Mouse (Mus musculus) midbrain, embryonic 14.5 days (tissue): Measurements from ENCODE around the gene Nwd2. TPM values are rescaled to one million over a fixed set of nuclear protein-coding genes. Genes with fewer than 3 reads are reported as not detected.

ENCODE experiments used
- ATAC-seq: fragments of 200-750 bp; cut with Nextera tagmentation; 2 replicates; pipeline ENCODE4 v1.8.0; 2017; ENCODE audit warnings: moderate number of reproducible peaks, moderate library complexity; ENCODE audit not compliant: low FRiP score, low TSS enrichment
- DNase-seq: peaks from one replicate; pipeline ENCODE4 v3.0.0-alpha.2; 2015
- H3K27ac ChIP-seq: fragments of 300-500 bp; sonication (generic); replicated peaks from 2 replicates; pipeline ENCODE4 v1.5.1; 2014; ENCODE audit warnings: mild to moderate bottlenecking, low read depth, low read length, moderate library complexity
- H3K27me3 ChIP-seq: fragments of 300-500 bp; sonication (generic); 2 replicates; pipeline ENCODE4 v1.6.1; 2014; ENCODE audit warnings: low read length, control low read depth, mixed read lengths; ENCODE audit not compliant: control insufficient read depth, insufficient read depth
- H3K36me3 ChIP-seq: fragments of 300-500 bp; sonication (generic); 2 replicates; pipeline ENCODE4 v1.6.1; 2014; ENCODE audit warnings: low read length, control low read depth; ENCODE audit not compliant: control insufficient read depth, insufficient read depth
- H3K4me1 ChIP-seq: fragments of 300-500 bp; sonication (generic); 2 replicates; pipeline ENCODE4 v1.6.1; 2014; ENCODE audit warnings: mild to moderate bottlenecking, antibody characterized with exemption, low read length, control low read depth; ENCODE audit not compliant: control insufficient read depth, insufficient read depth
- H3K4me2 ChIP-seq: fragments of 300-500 bp; sonication (generic); 2 replicates; pipeline ENCODE4 v1.6.1; 2014; ENCODE audit warnings: mild to moderate bottlenecking, low read length, moderate library complexity
- H3K4me3 ChIP-seq: fragments of 300-500 bp; sonication (generic); replicated peaks from 2 replicates; pipeline ENCODE4 v1.5.1; 2014; ENCODE audit warnings: low read depth, low read length
- H3K9ac ChIP-seq: fragments of 300-500 bp; sonication (generic); replicated peaks from 2 replicates; pipeline ENCODE4 v1.6.1; 2014; ENCODE audit warnings: mild to moderate bottlenecking, low read length, moderate library complexity
- H3K9me3 ChIP-seq: fragments of 300-500 bp; sonication (generic); 2 replicates; pipeline ENCODE4 v1.6.1; 2016; ENCODE audit warnings: low read length, control low read depth, mixed read lengths; ENCODE audit not compliant: control insufficient read depth
- WGBS: fragments of 180-500 bp; shearing (Covaris S2); extraction: QIAGEN DNeasy Blood & Tissue Kit; methylation state at CpG from one replicate; pipeline ENCODE4 v1.1.7; 2014; 5-methylcytosine and 5-hydroxymethylcytosine counted together
- polyA plus RNA-seq: library from polyadenylated mRNA; unstranded; fragments of >200 nt; fragmentation: Nextera tagmentation; extraction: Ambion mirVana; gene quantifications from 2 replicates; pipeline ENCODE4 v1.2.1, GENCODE M21; 2014

The Nwd2 gene
- polyA plus RNA-seq, 1 experiment from 2014 or later, result 12.3 TPM

- H3K27me3 ChIP-seq, result peaks cover 13% of the 10 kb centered on the region
- H3K4me1 ChIP-seq, result 0 out of 2 replicates have a peak, but pooled peaks cover 5% of the 10 kb centered on the region
- H3K4me2 ChIP-seq, result peak overlapping the region; percentile 100
- H3K27ac ChIP-seq, result peak overlapping the region; percentile 32; the same call in 1 of the 2 replicates
- peak overlapping the region; percentile 69 for H3K4me3 ChIP-seq
- H3K36me3 ChIP-seq, result no peaks in the 10 kb centered on the region
- no peaks in the 10 kb centered on the region for H3K9me3 ChIP-seq
- DNase-seq (peak; percentile 65), ATAC-seq (peak; percentile 69)
- under 1% methylated on average over 83 of the region's 83 CpGs for WGBS
- peak overlapping the region; percentile 60 for H3K9ac ChIP-seq
Observed at GRCm38 (mm10) chr5:63649533-63650464, 897 bp downstream of the Nwd2 start.

GRCm38 (mm10) chr5:63651813-63652212 lies 2.9 kb downstream of the Nwd2 start:
- Histone ChIP-seq H3K9ac (no peak overlapping the region), H3K9me3 (no peaks in the 10 kb centered on the region), H3K27me3 (peaks cover 13% of the 10 kb centered on the region), H3K4me3 (no peak overlapping the region), H3K4me1 (0 out of 2 replicates have a peak, but pooled peaks cover 5% of the 10 kb centered on the region), H3K36me3 (no peaks in the 10 kb centered on the region), H3K27ac (no peak overlapping the region), H3K4me2 (no peak overlapping the region)
- DNase-seq (no peak), ATAC-seq (no peak)

GRCm38 (mm10) chr5:63652705-63653104 lies 3.8 kb downstream of the Nwd2 start:
- no peak overlapping the region for H3K4me3 ChIP-seq
- ATAC-seq (no peak), DNase-seq (no peak)
- WGBS, result 89% methylated on average over 2 of the region's 2 CpGs
- H3K36me3 ChIP-seq, result no peaks in the 10 kb centered on the region
- H3K9ac ChIP-seq, result no peak overlapping the region
- H3K27ac ChIP-seq, result no peak overlapping the region
- no peaks in the 10 kb centered on the region for H3K9me3 ChIP-seq
- H3K27me3 ChIP-seq, result peaks cover 13% of the 10 kb centered on the region
- no peak overlapping the region for H3K4me2 ChIP-seq
- 0 out of 2 replicates have a peak, but pooled peaks cover 5% of the 10 kb centered on the region for H3K4me1 ChIP-seq

- H3K4me2 ChIP-seq, result no peak overlapping the region
- no peak overlapping the region for H3K4me3 ChIP-seq
- H3K9ac ChIP-seq, result no peak overlapping the region
- WGBS, result 89% methylated on average over 5 of the region's 5 CpGs
- no peaks in the 10 kb centered on the region for H3K36me3 ChIP-seq
- no peaks in the 10 kb centered on the region for H3K27me3 ChIP-seq
- H3K4me1 ChIP-seq, result no peaks in the 10 kb centered on the region
- ATAC-seq, result no peak
- DNase-seq, result no peak
- no peaks in the 10 kb centered on the region for H3K9me3 ChIP-seq
- no peak overlapping the region for H3K27ac ChIP-seq
Observed at GRCm38 (mm10) chr5:63666884-63667283, 18.0 kb downstream of the Nwd2 start.

- Histone ChIP-seq H3K4me3 (no peak overlapping the region), H3K4me2 (no peak overlapping the region), H3K36me3 (no peaks in the 10 kb centered on the region), H3K27ac (no peak overlapping the region), H3K9ac (no peak overlapping the region), H3K27me3 (no peaks in the 10 kb centered on the region), H3K9me3 (no peaks in the 10 kb centered on the region), H3K4me1 (no peaks in the 10 kb centered on the region)
- 90% methylated on average over 2 of the region's 2 CpGs for WGBS
- DNase-seq (no peak), ATAC-seq (no peak)
Observed at GRCm38 (mm10) chr5:63675934-63676333, 27.0 kb downstream of the Nwd2 start.

GRCm38 (mm10) chr5:63689084-63689483 lies 40.2 kb downstream of the Nwd2 start:
- ATAC-seq (no peak), DNase-seq (peak; percentile 29)

GRCm38 (mm10) chr5:63696784-63697183 lies 47.9 kb downstream of the Nwd2 start:
- 75% methylated on average over 2 of the region's 2 CpGs for WGBS
- DNase-seq, result peak; percentile 24
- no peaks in the 10 kb centered on the region for H3K36me3 ChIP-seq
- H3K27me3 ChIP-seq, result no peaks in the 10 kb centered on the region
- H3K4me2 ChIP-seq, result no peak overlapping the region
- no peaks in the 10 kb centered on the region for H3K9me3 ChIP-seq
- no peak overlapping the region for H3K4me3 ChIP-seq
- peak; percentile 57; the same call in 1 of the 2 replicates for ATAC-seq
- H3K27ac ChIP-seq, result no peak overlapping the region
- no peak overlapping the region for H3K9ac ChIP-seq
- H3K4me1 ChIP-seq, result no peaks in the 10 kb centered on the region

More at GRCm38 (mm10) chr5:63689084-63689483, 40.2 kb downstream of the Nwd2 start:
- 86% methylated on average over 1 of the region's 1 CpGs for WGBS
- no peaks in the 10 kb centered on the region for H3K9me3 ChIP-seq
- no peak overlapping the region for H3K4me2 ChIP-seq
- H3K27me3 ChIP-seq, result no peaks in the 10 kb centered on the region
- H3K9ac ChIP-seq, result no peak overlapping the region
- H3K4me3 ChIP-seq, result no peak overlapping the region
- H3K4me1 ChIP-seq, result no peaks in the 10 kb centered on the region
- no peaks in the 10 kb centered on the region for H3K36me3 ChIP-seq
- no peak overlapping the region for H3K27ac ChIP-seq

GRCm38 (mm10) chr5:63697196-63697595 lies 48.3 kb downstream of the Nwd2 start:
- ATAC-seq, result no peak
- no peak overlapping the region for H3K4me3 ChIP-seq
- no peak overlapping the region for H3K27ac ChIP-seq
- H3K36me3 ChIP-seq, result no peaks in the 10 kb centered on the region
- no peaks in the 10 kb centered on the region for H3K4me1 ChIP-seq
- no peak overlapping the region for H3K4me2 ChIP-seq
- no peak for DNase-seq
- WGBS, result 72% methylated on average over 5 of the region's 5 CpGs
- H3K27me3 ChIP-seq, result no peaks in the 10 kb centered on the region
- no peak overlapping the region for H3K9ac ChIP-seq
- H3K9me3 ChIP-seq, result no peaks in the 10 kb centered on the region

- DNase-seq, result no peak
- H3K4me2 ChIP-seq, result no peak overlapping the region
- 35% methylated on average over 3 of the region's 3 CpGs for WGBS
- no peak for ATAC-seq
- H3K9ac ChIP-seq, result no peak overlapping the region
- no peaks in the 10 kb centered on the region for H3K9me3 ChIP-seq
- H3K27ac ChIP-seq, result no peak overlapping the region
- H3K4me3 ChIP-seq, result no peak overlapping the region
- H3K27me3 ChIP-seq, result no peaks in the 10 kb centered on the region
- no peaks in the 10 kb centered on the region for H3K4me1 ChIP-seq
- H3K36me3 ChIP-seq, result no peaks in the 10 kb centered on the region
Observed at GRCm38 (mm10) chr5:63728955-63729354, 80.1 kb downstream of the Nwd2 start.
